Mouse (Mus musculus) neural tube, embryonic 13.5 days (tissue): Measurements from ENCODE around the gene Flad1. TPM values are rescaled to one million over a fixed set of nuclear protein-coding genes. Genes with fewer than 3 reads are reported as not detected.

Experiments
- ATAC-seq: fragments of 200-750 bp; cut with Nextera tagmentation; 2 replicates; pipeline ENCODE4 v1.8.0; 2017; ENCODE audit warnings: low read depth, mild to moderate bottlenecking, moderate TSS enrichment, moderate library complexity
- H3K27ac ChIP-seq: fragments of 300-500 bp; sonication (generic); replicated peaks from 2 replicates; pipeline ENCODE4 v1.5.1; 2015; ENCODE audit warnings: moderate library complexity, mild to moderate bottlenecking, inconsistent platforms
- H3K27me3 ChIP-seq: fragments of 300-500 bp; sonication (generic); 2 replicates; pipeline ENCODE4 v1.6.1; 2015; ENCODE audit warnings: mild to moderate bottlenecking, inconsistent platforms
- H3K36me3 ChIP-seq: fragments of 300-500 bp; sonication (generic); 2 replicates; pipeline ENCODE4 v1.6.1; 2015; ENCODE audit warnings: mild to moderate bottlenecking, inconsistent platforms
- H3K4me1 ChIP-seq: fragments of 300-500 bp; sonication (generic); replicated peaks from 2 replicates; pipeline ENCODE4 v1.6.1; 2015; ENCODE audit warnings: inconsistent platforms
- H3K4me2 ChIP-seq: fragments of 300-500 bp; sonication (generic); 2 replicates; pipeline ENCODE4 v1.6.1; 2015; ENCODE audit warnings: inconsistent platforms, mild to moderate bottlenecking, moderate library complexity
- H3K4me3 ChIP-seq: fragments of 300-500 bp; sonication (generic); 2 replicates; pipeline ENCODE4 v1.5.1; 2015; ENCODE audit warnings: mild to moderate bottlenecking, inconsistent platforms
- H3K9ac ChIP-seq: fragments of 300-500 bp; sonication (generic); 2 replicates; pipeline ENCODE4 v1.6.1; 2015; ENCODE audit warnings: moderate library complexity, mild to moderate bottlenecking, inconsistent platforms
- H3K9me3 ChIP-seq: fragments of 300-500 bp; sonication (generic); 2 replicates; pipeline ENCODE4 v1.6.1; 2016; ENCODE audit warnings: inconsistent platforms
- WGBS: fragments of 180-500 bp; shearing (Covaris S2); methylation state at CpG from one replicate; pipeline ENCODE4 v1.1.7; 2015; 5-methylcytosine and 5-hydroxymethylcytosine counted together
- polyA plus RNA-seq: library from polyadenylated mRNA; unstranded; fragments of >200 nt; fragmentation: Nextera tagmentation; extraction: Ambion mirVana; gene quantifications from 2 replicates; pipeline ENCODE4 v1.2.1, GENCODE M21; 2015

Gene Flad1
- polyA plus RNA-seq, 1 experiment from 2014 or later = 33.2 TPM

DNA sequence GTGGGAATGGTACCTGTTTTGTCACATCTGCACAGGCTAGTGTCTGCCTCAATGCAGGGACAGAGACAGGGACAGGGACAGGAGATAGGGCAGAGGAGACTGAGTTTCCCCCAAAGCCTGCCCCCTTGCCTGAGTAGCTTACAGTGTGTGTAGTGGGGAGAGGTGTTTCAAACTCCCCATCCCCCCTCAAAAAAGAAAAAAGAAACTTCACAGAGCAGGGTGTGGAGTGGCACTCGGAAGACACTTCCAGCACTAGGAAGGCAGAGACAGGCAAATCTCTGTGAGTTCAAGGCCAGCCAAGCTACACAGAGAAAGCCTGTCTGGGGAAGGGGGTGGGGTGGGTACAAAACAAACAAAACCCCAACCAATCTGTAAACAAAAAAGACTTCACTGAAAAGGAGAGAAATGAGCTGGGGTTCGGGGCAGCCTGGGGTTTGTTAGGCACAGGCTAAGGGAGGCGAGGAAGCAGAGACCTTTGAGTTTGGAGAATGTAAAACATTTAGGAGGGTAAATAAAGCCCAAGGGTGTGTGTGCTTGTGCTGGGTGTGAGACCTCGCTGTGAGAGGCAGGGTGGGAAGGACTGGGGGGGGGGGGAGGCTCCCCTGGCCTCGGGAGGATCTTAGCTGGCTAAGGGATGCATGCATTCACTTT lies 38.0 kb downstream of the Flad1 start:
- H3K9me3 ChIP-seq = no peaks in the 10 kb centered on the region
- H3K4me1 ChIP-seq = peaks cover 9% of the 10 kb centered on the region
- no peaks in the 10 kb centered on the region for H3K36me3 ChIP-seq
- H3K4me2 ChIP-seq = no peak overlapping the region
- no peak overlapping the region for H3K9ac ChIP-seq
- H3K4me3 ChIP-seq = no peak overlapping the region
- WGBS = 52% methylated on average over 5 of the region's 5 CpGs
- ATAC-seq = no peak
- no peak overlapping the region for H3K27ac ChIP-seq
- 0 out of 2 replicates have a peak, but pooled peaks cover 3% of the 10 kb centered on the region for H3K27me3 ChIP-seq

DNA sequence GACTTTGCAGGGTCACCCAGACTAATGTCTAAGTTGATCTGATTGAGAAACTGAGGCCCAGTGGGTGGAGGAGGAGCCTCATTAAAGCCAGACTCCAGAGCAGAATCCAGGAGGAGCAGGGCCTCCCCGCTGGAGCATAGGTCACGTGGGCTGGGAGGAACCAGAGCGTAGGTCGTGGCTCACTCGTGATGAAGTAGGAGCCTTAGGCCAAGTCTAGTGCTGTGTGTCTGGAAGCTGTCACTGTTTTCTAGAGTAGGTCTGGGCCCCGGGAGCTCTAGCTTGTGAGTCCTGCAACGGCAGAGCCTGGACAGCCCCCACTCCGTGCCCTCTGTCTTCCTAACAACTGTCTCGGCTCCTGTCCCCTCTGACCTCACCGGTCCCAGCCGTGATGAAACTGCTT lies 44.3 kb downstream of the Flad1 start:
- H3K4me3 ChIP-seq = no peak overlapping the region
- H3K4me2 ChIP-seq = no peak overlapping the region
- H3K9ac ChIP-seq = no peak overlapping the region
- whole genome bisulfite sequencing = 80% methylated on average over 11 of the region's 11 CpGs
- H3K36me3 ChIP-seq = no peaks in the 10 kb centered on the region
- 0 out of 2 replicates have a peak, but pooled peaks cover 3% of the 10 kb centered on the region for H3K27me3 ChIP-seq
- no peaks in the 10 kb centered on the region for H3K4me1 ChIP-seq
- H3K27ac ChIP-seq = no peak overlapping the region
- H3K9me3 ChIP-seq = no peaks in the 10 kb centered on the region
- ATAC-seq = no peak

DNA sequence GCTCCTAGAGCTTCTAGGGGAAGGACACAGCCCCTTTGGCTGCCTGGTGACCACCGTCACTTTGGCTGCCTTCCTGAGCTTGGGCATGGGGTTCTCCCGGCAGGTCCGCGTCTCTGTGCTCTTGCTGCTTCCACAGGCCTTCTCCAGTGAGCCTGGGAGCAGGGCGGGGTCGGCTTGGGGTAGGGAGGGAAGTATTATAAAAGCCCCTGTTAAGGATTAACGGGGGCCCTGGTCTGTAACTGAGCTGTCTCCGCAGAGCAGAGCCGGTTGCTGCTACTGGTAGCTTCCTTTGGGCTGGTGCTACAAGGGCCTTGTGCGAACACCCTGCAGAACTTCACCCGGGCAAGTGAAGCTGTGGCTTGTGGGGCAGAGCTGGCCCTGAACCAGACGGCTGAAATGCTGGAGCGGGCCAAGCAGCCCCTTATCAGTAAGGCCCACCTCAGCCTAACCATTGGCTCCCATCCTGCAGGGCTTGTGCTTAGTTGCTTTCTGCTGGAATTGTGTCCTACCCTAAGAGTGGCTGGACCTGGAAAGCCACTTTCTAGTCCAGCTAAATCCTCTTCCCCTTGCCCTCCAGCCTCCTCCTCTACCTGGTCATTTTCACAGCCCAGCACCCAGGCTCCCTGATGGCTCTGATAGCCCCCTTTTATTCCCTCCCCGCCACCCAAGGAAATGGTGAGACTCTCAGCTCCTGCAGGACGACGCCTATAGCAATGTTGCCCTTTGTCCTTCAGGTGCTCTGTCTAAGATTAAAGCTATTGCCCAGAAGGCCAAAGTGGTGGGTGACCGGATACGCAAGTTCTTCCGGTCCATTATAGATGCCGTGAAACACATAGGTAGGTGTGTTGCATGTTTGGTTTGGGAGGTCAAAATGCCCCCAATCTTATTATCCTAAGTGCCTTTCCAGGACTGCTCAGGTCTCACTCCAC lies 45.9 kb downstream of the Flad1 start:
- ATAC-seq = no peak

DNA sequence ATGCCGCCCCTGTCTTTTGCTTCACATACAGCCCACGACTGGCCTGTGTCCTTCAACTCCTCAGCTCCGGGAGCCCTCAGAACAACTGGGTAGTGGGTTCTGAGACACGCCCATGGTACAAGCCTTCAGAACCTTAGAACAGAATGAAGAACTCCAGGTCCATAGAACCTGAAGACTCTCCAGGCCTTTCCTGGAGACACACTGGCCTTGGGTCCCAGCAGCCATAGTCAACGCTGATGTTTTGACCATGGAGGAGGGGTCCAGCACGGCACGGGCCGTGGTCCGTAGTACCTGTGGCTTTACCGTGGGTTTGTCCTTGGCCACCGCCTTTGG lies 46.6 kb downstream of the Flad1 start, which contains the start of gene Dcst1:
TSS of gene Dcst1 (minus strand) at position 101 of the 333 bp plus-strand sequence.
- no peaks in the 10 kb centered on the region for H3K9me3 ChIP-seq
- H3K4me1 ChIP-seq = no peaks in the 10 kb centered on the region
- H3K27ac ChIP-seq = no peak within 1 kb of the TSS
- H3K36me3 ChIP-seq = no peaks in the 10 kb centered on the region
- WGBS = 86% methylated on average over 11 of the region's 11 CpGs
- no peak within 1 kb of the TSS for H3K4me3 ChIP-seq
- no peak for ATAC-seq
- H3K4me2 ChIP-seq = no peak within 1 kb of the TSS
- H3K27me3 ChIP-seq = no peaks in the 10 kb centered on the region
- no peak within 1 kb of the TSS for H3K9ac ChIP-seq

More for the DNA sequence above, 45.9 kb downstream of the Flad1 start:
- 75% methylated on average over 20 of the region's 20 CpGs for WGBS
- Histone ChIP-seq H3K27ac (no peak overlapping the region), H3K9ac (no peak overlapping the region), H3K9me3 (no peaks in the 10 kb centered on the region), H3K4me3 (no peak overlapping the region), H3K27me3 (no peaks in the 10 kb centered on the region), H3K36me3 (no peaks in the 10 kb centered on the region), H3K4me2 (no peak overlapping the region), H3K4me1 (no peaks in the 10 kb centered on the region)

DNA sequence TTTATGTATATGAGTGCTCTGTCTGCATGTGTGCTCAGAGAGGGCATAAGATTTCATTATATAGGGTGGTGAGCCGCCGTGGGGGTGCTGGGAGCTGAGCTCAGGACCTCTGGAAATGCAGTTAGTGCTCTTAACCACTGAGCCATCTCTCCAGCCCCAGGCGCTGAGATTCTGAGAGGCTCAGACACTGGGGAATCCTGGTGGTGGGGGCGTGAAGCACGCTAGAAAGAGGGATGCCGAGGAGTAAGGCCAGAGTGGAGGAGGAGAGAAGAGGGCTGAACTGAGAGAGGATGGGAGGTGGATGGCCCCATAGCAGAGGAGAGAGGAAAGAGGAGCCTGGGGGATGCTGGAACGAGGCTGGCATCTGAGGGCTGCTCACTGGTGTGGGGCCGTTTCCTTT lies 47.0 kb downstream of the Flad1 start:
- Histone ChIP-seq H3K36me3 (no peaks in the 10 kb centered on the region), H3K27ac (no peak overlapping the region), H3K4me1 (no peaks in the 10 kb centered on the region), H3K27me3 (no peaks in the 10 kb centered on the region), H3K4me2 (no peak overlapping the region), H3K9ac (no peak overlapping the region), H3K9me3 (no peaks in the 10 kb centered on the region), H3K4me3 (no peak overlapping the region)
- ATAC-seq = no peak
- WGBS = 57% methylated on average over 8 of the region's 8 CpGs

DNA sequence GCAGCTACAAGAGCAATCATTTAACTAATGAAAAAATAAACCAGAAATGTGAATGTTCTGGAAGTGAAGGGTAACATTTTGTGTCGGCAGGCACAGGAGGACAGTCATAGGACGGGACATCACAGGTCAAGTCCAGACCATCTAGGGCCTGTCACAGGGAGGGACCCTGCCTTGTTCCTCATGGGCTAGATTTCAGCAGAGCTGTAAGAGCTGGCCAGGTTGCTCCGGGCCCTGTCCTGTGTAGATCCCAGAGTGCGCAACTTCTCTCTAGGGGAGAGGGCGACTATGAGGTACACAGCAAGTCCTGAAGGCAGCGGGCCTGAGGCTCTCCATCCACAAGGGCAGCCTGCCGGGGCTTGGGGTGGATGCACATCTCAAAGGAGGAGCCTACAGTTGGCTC lies 50.0 kb downstream of the Flad1 start, which contains the start of gene Dcst2:
TSS of gene Dcst2 (plus strand) at position 301 of the 400 bp plus-strand sequence.
- no peaks in the 10 kb centered on the region for H3K9me3 ChIP-seq
- H3K27ac ChIP-seq = no peak within 1 kb of the TSS
- no peak for ATAC-seq
- H3K4me1 ChIP-seq = no peaks in the 10 kb centered on the region
- no peaks in the 10 kb centered on the region for H3K36me3 ChIP-seq
- no peak within 1 kb of the TSS for H3K4me2 ChIP-seq
- no peaks in the 10 kb centered on the region for H3K27me3 ChIP-seq
- WGBS = 84% methylated on average over 7 of the region's 7 CpGs
- H3K4me3 ChIP-seq = no peak within 1 kb of the TSS
- no peak within 1 kb of the TSS for H3K9ac ChIP-seq

DNA sequence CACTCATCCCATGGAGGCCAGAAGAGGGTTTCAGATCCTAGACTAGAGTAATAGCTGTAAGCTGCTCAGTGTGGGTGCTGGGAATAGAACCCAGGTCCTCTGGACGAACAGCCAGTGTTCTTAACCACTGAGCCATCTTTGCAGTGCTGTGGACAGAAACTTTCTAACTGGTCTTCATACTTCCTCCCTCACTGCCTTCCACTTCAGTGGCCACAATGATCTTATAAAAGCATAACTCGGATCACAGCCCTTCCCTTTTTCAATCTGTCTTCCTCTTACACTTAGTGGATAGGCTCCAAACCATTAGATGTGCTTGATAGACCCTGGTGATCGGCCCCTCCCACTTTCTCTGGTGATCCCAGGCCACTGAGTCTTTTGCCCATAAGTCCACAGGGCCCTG lies 51.4 kb downstream of the Flad1 start:
- no peak overlapping the region for H3K4me2 ChIP-seq
- H3K9me3 ChIP-seq = no peaks in the 10 kb centered on the region
- H3K4me3 ChIP-seq = no peak overlapping the region
- no peaks in the 10 kb centered on the region for H3K4me1 ChIP-seq
- H3K36me3 ChIP-seq = no peaks in the 10 kb centered on the region
- no peaks in the 10 kb centered on the region for H3K27me3 ChIP-seq
- H3K9ac ChIP-seq = no peak overlapping the region
- no peak for ATAC-seq
- H3K27ac ChIP-seq = no peak overlapping the region
- 79% methylated on average over 3 of the region's 3 CpGs for WGBS

DNA sequence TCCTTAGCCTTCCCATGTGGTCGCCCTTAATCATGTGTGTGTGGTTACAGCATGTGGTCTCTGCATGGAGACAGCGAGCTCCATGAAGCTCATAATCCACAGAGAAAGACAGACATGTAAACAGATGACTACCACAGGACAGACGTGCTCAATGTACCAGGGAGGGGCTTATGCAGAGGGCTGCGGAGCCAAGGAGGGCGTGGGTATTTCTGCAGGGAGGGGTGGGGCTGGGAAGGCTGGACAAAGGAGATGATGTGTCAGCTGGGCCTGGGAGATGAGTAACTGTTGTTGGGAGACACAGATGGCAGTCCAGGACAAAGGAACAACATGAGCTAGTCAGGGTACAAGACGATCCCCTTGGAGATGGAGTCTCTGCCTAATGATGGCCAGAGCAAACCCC lies 52.0 kb downstream of the Flad1 start:
- no peak overlapping the region for H3K4me3 ChIP-seq
- H3K36me3 ChIP-seq = no peaks in the 10 kb centered on the region
- H3K9ac ChIP-seq = no peak overlapping the region
- no peaks in the 10 kb centered on the region for H3K4me1 ChIP-seq
- no peaks in the 10 kb centered on the region for H3K9me3 ChIP-seq
- no peak overlapping the region for H3K27ac ChIP-seq
- no peaks in the 10 kb centered on the region for H3K27me3 ChIP-seq
- 67% methylated on average over 6 of the region's 6 CpGs for WGBS
- H3K4me2 ChIP-seq = no peak overlapping the region
- ATAC-seq = no peak

DNA sequence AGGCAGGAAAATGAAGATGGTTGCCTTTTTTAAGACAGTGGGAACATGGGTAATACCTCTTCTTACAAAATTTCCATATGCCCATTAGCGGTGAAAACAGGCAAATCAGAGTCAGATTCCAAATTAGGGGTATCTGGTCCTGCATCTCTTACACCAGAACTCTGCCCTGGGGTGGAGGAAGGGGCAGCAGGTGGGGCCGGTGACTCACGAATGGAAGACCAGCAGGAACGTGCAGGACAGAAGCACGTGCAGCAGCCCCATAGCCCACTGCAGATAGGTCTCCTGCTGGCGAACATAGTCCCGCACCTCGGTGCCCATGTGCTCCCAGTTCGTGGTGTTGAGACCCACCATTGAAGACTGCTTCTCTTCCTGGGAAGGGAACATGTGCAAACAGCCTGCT lies 55.6 kb downstream of the Flad1 start:
- H3K36me3 ChIP-seq = no peaks in the 10 kb centered on the region
- no peaks in the 10 kb centered on the region for H3K4me1 ChIP-seq
- H3K27ac ChIP-seq = no peak overlapping the region
- no peaks in the 10 kb centered on the region for H3K9me3 ChIP-seq
- peaks cover 6% of the 10 kb centered on the region; the same call in 1 of the 2 replicates for H3K27me3 ChIP-seq
- no peak overlapping the region for H3K4me2 ChIP-seq
- ATAC-seq = no peak
- 74% methylated on average over 9 of the region's 9 CpGs for WGBS
- no peak overlapping the region for H3K4me3 ChIP-seq
- no peak overlapping the region for H3K9ac ChIP-seq

DNA sequence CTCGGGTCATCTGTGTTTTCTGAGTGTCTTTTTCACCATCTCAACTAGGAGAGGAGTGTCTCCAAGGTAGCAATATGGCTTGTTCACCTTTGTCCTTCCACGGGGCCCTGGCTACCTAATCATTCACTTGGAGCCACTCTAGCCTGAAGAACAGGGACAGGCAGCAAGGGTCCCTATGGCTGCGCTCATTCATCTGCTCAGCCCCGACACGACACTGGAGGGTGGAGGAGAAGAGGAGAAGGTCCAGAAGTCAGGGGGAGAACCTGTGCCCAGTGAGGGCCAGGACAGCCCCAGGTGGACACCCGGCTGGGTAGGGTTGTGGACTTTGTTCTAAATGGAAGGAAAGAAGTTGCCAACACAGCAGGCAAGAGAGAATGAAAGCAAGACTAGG lies 56.2 kb downstream of the Flad1 start:
- Histone ChIP-seq H3K27ac (no peak overlapping the region), H3K4me1 (peaks cover 4% of the 10 kb centered on the region), H3K4me3 (no peak overlapping the region), H3K9ac (no peak overlapping the region), H3K9me3 (no peaks in the 10 kb centered on the region), H3K27me3 (peaks cover 6% of the 10 kb centered on the region; the same call in 1 of the 2 replicates), H3K4me2 (no peak overlapping the region), H3K36me3 (no peaks in the 10 kb centered on the region)
- WGBS = 84% methylated on average over 6 of the region's 6 CpGs
- no peak for ATAC-seq

DNA sequence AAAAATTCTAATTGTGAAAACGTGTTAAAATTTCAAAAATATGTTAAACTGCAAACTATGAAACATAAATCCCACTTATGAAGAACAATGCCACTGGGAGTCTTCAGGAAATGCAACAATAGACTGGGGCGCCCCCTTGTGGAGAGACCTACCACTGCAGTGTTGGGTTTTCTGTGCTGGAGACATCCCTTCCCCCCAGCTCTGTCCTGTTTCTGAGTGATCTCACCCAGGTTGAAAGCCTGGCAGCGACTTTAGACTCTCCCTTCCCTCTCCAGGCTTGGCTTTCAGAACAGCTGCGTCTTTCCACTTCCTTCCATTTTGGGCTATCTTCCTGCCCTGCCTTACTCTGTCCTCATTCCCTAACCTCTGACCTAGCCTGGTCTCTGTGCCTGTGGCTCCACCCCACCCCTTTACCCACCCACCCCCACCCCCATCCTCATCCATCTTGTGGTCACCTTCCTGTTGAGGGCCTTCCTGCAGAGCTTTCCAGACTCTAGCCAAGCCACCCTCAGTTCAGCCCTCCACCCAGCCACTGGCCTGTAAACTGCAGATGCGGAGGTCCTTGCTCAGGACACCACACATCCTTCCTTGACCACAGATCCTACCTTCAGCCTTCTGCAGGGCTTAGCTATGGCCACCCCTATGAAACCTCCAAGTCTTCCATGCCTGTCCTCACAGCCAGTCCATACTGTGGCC lies 56.7 kb downstream of the Flad1 start:
- ATAC-seq = no peak
- peaks cover 9% of the 10 kb centered on the region for H3K4me1 ChIP-seq

DNA sequence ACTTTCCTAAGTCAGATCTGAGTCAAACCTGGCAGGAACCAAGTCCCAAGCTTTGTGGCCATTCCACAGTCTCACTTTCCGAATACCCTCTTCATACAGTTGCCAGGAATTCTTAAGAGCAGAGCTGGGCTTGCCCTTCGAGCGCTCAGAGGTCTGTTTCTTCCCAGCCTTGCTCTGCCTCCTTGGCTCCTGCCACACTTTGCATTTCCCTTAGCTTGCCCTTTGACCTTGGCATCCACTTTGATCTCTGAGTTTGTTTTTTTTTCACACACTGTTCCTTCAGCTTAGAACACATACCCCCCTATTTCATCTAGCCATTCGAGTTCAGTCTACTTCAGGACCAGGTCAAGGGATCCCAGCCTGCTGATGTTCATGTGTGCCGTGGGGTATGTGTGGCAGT lies 60.4 kb downstream of the Flad1 start:
- H3K27me3 ChIP-seq = peaks cover 17% of the 10 kb centered on the region
- no peak overlapping the region for H3K4me3 ChIP-seq
- H3K9me3 ChIP-seq = no peaks in the 10 kb centered on the region
- no peak overlapping the region for H3K4me2 ChIP-seq
- peaks cover 23% of the 10 kb centered on the region for H3K4me1 ChIP-seq
- no peak overlapping the region for H3K27ac ChIP-seq
- WGBS = 69% methylated on average over 5 of the region's 5 CpGs
- H3K36me3 ChIP-seq = peaks cover 4% of the 10 kb centered on the region; the same call in 1 of the 2 replicates
- no peak overlapping the region for H3K9ac ChIP-seq
- no peak for ATAC-seq

More for the DNA sequence above, 56.7 kb downstream of the Flad1 start:
- Histone ChIP-seq H3K9ac (no peak overlapping the region), H3K9me3 (no peaks in the 10 kb centered on the region), H3K27ac (no peak overlapping the region), H3K36me3 (no peaks in the 10 kb centered on the region), H3K4me3 (no peak overlapping the region), H3K4me2 (no peak overlapping the region), H3K27me3 (peaks cover 6% of the 10 kb centered on the region; the same call in 1 of the 2 replicates)
- WGBS = 21% methylated on average over 5 of the region's 5 CpGs
